Mouse (Mus musculus): ENCODE measurements around the gene Ankrd6.

DNA sequence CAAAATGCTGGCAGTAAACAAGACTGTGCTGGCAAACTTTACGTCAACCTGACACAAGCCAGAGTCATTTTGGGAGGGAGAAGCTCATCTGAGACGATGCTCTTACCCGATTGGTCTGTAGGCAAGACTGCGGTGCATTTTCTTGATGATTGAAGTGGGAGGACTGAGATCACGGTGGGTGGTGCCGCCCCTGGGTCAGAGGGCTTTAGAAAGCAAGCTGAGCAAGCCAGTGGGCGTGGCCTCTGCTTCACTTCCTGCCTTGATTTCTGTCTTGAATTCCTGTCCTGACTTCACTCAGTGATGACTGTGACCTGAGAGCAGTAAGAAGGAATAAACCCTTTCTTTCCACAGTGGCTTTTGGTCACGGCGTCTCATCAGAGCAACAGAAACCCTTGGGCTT is 18.6 kb downstream of the Ankrd6 start:
- TF ChIP-seq CTCF (IDR thresholded peaks at IDR 0.05; ENCODE audit: low read depth, low read length) (no peak), TAL1 (conservative IDR thresholded peaks at IDR 0.05; ENCODE audit: low read depth, low read length) (no peak), GATA1 (IDR thresholded peaks at IDR 0.05; ENCODE audit: borderline replicate concordance, low read length) (no peak), POLR2AphosphoS5 (IDR thresholded peaks at IDR 0.05; ENCODE audit: insufficient replicate concordance, low read depth, low read length) (no peak), GATA2 (IDR thresholded peaks at IDR 0.05; ENCODE audit: borderline replicate concordance, low read depth, low read length) (no peak)

All from G1E (cell line).